Mouse (Mus musculus): ENCODE measurements around the gene Klhl11.

DNA sequence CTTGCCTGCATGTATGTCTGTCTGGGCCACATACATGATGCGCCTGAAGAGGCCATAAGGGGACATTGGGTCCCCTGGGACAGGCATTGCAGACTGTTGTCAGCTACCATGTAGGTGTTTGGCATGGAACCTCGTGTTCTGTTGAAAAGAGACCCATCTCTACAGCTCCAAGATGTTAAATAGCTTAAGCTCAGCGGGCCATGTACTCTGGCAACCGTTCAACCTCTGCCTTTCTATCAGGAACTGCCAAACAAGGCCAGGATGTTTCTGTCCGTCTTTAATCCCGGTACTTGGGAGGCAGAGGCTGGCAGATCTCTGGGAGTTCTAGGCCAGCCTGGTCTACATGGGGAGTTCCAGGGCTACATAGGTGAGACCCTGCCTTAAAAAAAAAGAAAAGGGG lies 29.9 kb downstream of the Klhl11 start:
- no peak for TF ChIP-seq POLR2A (IDR thresholded peaks at IDR 0.05; ENCODE audit: low read depth, low read length)
- no peak for TF ChIP-seq CTCF (IDR thresholded peaks at IDR 0.05; ENCODE audit: extremely low read depth, insufficient read length, insufficient replicate concordance, low read depth, low read length)
